Mouse (Mus musculus): ENCODE data around the gene Pitpnm3.

DNA sequence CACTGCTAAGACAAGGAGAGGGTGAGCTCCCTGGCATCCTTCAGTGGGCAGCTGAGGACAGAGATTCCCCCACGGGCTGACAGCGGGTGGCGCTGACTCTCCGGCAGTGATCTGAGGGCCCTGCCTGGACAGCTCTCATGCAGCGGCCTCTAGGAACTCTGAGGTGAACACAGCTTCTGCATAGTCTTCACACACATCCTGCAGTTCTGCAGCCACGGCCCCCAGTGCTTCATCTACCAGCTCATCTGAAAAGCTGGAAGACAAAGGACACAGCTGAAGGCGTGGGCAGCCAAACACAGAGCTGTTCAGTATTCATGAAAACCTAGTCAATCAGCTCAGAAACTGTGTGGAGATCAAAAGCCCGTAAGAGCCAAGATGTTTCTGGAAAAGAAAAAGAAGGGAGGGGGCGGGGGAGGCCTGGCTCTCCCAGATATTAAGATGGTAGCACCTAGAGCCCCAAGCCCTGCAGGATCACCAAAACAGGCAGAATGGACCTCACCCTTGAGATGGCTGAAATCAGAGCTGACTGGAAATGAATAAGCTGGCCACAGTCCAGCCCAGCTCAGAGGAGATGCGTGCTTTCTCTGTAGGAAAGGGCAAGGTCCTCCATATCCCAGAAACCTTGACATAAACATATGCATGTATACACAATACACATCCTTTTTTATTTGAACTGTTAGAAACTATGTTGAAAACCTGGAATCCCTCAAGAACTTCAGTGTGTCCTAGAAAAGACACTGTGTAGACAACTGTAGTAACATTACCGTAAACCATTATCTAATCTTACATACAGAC is 19.8 kb upstream of the Pitpnm3 start:
- TF ChIP-seq CTCF (IDR thresholded peaks at IDR 0.05; ENCODE audit: borderline replicate concordance, insufficient read depth, low read depth, low read length) = no peak
- TF ChIP-seq POLR2A (IDR thresholded peaks at IDR 0.05; ENCODE audit: borderline replicate concordance, insufficient read depth, low read length) = no peak

All from cerebellum, adult 2 months (tissue).